16 mouse cellular contexts compared by ENCODE assay signal in the genomic region with DNA sequence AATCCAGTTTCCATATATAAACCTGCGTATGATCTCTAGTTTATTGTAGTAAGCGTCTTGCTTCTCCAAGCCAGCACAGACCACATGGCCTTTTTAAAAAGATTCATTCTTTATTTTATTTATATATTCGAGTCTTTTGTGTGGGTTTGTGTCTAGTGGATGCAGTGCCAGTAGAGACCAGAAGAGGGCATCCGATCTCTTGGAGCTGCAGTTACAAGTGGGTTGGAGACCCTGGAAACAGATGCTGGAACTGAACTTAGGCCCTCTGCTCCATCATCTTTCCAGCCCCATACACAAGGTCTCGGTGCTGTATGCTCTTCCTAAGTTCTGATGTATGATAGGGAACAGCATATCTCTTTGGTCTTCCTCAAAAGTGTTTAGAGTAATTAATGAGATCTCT. TPM values are rescaled to one million over a fixed set of nuclear protein-coding genes. Genes with fewer than 3 reads are reported as not detected.
A peak's percentile ranks its signal among the peaks of the same experiment; 100 is the strongest.
DNase-seq lines count a peak whose midpoint lies in the region; ATAC-seq and TF ChIP-seq lines count a peak whose summit lies in the region.
"Had no signal": no experiment of that assay in that cellular context is flagged by ENCODE, and none has a peak within 500 bp of the region (broad histone marks: within the 10 kb centered on the region; RNA-seq: fewer than 3 reads in every experiment).

No protein-coding gene starts in this region.

- TF ChIP-seq EP300 in heart, postnatal 0 days (IDR thresholded peaks at IDR 0.05; ENCODE audit: low read depth) = no peak
- no peak for TF ChIP-seq EP300 in ES-Bruce4 (IDR thresholded peaks at IDR 0.05; ENCODE audit: insufficient read depth, low read depth, low read length)

- no peak for DNase-seq in heart, postnatal 0 days (ENCODE audit: low spot score)
- DNase-seq in heart, postnatal 14 days = no peak
- DNase-seq in midbrain, embryonic 10.5 days (ENCODE audit: low spot score) = peak; percentile 21
- DNase-seq in adrenal gland, adult 8-10 months = no peak
- no peak for DNase-seq in adipocyte (ENCODE audit: low spot score)
- DNase-seq: cerebellum, postnatal 25 days; gastrocnemius, postnatal 36 days; kidney, adult 18-20 months had no signal

- no peaks in the 10 kb centered on the region for H3K27me3 ChIP-seq in heart, postnatal 0 days (ENCODE audit: control insufficient read depth, insufficient read depth, low read length)
- H3K27me3 ChIP-seq in midbrain, embryonic 10.5 days (ENCODE audit: low read depth, poor library complexity, severe bottlenecking) = no peaks in the 10 kb centered on the region
- H3K27me3 ChIP-seq in midbrain, embryonic 15.5 days (replicated peaks) = no peaks in the 10 kb centered on the region
- no peaks in the 10 kb centered on the region for H3K27me3 ChIP-seq in ES-Bruce4 (ENCODE audit: control insufficient read depth, insufficient read depth, low read length, poor library complexity, severe bottlenecking)
- H3K27me3 ChIP-seq: embryonic facial prominence, embryonic 15.5 days had no signal

- TF ChIP-seq POLR2A in ES-Bruce4 (IDR thresholded peaks at IDR 0.05; ENCODE audit: insufficient read depth, low read length) = no peak
- TF ChIP-seq POLR2A in bone marrow, adult 2 months (IDR thresholded peaks at IDR 0.05; ENCODE audit: borderline replicate concordance, control insufficient read depth, low read depth, low read length) = no peak

- WGBS in heart, postnatal 0 days = 57% methylated on average over 5 of the region's 5 CpGs
- 65% methylated on average over 5 of the region's 5 CpGs for WGBS in midbrain, embryonic 10.5 days
- 61% methylated on average over 5 of the region's 5 CpGs for WGBS in midbrain, embryonic 15.5 days
- 51% methylated on average over 5 of the region's 5 CpGs for whole genome bisulfite sequencing in bone marrow, adult 2 months

- no peak for ATAC-seq in heart, postnatal 0 days (ENCODE audit: insufficient read depth, low read depth)
- ATAC-seq in midbrain, embryonic 15.5 days (replicated peaks) = no peak
- ATAC-seq: forebrain, embryonic 16.5 days had no signal

- H3K4me1 ChIP-seq in heart, postnatal 0 days (ENCODE audit: control insufficient read depth, insufficient read depth) = no peaks in the 10 kb centered on the region
- no peaks in the 10 kb centered on the region for H3K4me1 ChIP-seq in midbrain, embryonic 10.5 days
- no peaks in the 10 kb centered on the region for H3K4me1 ChIP-seq in midbrain, embryonic 15.5 days
- no peaks in the 10 kb centered on the region for H3K4me1 ChIP-seq in ES-Bruce4 (ENCODE audit: control insufficient read depth, insufficient read depth, low read length)
- H3K4me1 ChIP-seq in bone marrow, adult 2 months (ENCODE audit: control insufficient read depth, insufficient read depth, low read length) = no peaks in the 10 kb centered on the region
- H3K4me1 ChIP-seq: embryonic facial prominence, embryonic 15.5 days had no signal

- no peak overlapping the region for H3K9ac ChIP-seq in heart, postnatal 0 days (replicated peaks; ENCODE audit: low read depth, low read length)
- H3K9ac ChIP-seq in midbrain, embryonic 15.5 days = no peak overlapping the region
- no peak overlapping the region for H3K9ac ChIP-seq in ES-Bruce4 (ENCODE audit: low read depth, poor library complexity, severe bottlenecking)
- H3K9ac ChIP-seq: embryonic facial prominence, embryonic 15.5 days had no signal

- H3K36me3 ChIP-seq in heart, postnatal 0 days (replicated peaks; ENCODE audit: control insufficient read depth, insufficient read depth, low read length) = no peaks in the 10 kb centered on the region
- H3K36me3 ChIP-seq in midbrain, embryonic 10.5 days = no peaks in the 10 kb centered on the region
- H3K36me3 ChIP-seq in midbrain, embryonic 15.5 days (replicated peaks) = no peaks in the 10 kb centered on the region
- H3K36me3 ChIP-seq in ES-Bruce4 (ENCODE audit: control insufficient read depth, insufficient read depth, low read length, poor library complexity, severe bottlenecking) = no peaks in the 10 kb centered on the region
- H3K36me3 ChIP-seq: embryonic facial prominence, embryonic 15.5 days; G1E had no signal

- TF ChIP-seq CTCF in heart, postnatal 0 days (IDR thresholded peaks at IDR 0.05; ENCODE audit: low read depth) = peak; percentile 10; the same call in 1 of the 2 replicates
- TF ChIP-seq CTCF in ES-Bruce4 (IDR thresholded peaks at IDR 0.05; ENCODE audit: low read depth, low read length) = peak; percentile 59
- TF ChIP-seq CTCF in bone marrow, adult 2 months (IDR thresholded peaks at IDR 0.05; ENCODE audit: control insufficient read depth, insufficient read depth, low read length) = peak; percentile 25; the same call in 1 of the 2 replicates

- no peak overlapping the region for H3K4me2 ChIP-seq in heart, postnatal 0 days (ENCODE audit: low read depth, low read length)
- no peak overlapping the region for H3K4me2 ChIP-seq in midbrain, embryonic 15.5 days
- H3K4me2 ChIP-seq: embryonic facial prominence, embryonic 15.5 days had no signal

- 0 out of 2 replicates have a peak, but pooled peaks cover 3% of the 10 kb centered on the region for H3K9me3 ChIP-seq in heart, postnatal 0 days (replicated peaks; ENCODE audit: control insufficient read depth, low read length)
- H3K9me3 ChIP-seq in midbrain, embryonic 10.5 days (replicated peaks) = no peaks in the 10 kb centered on the region
- H3K9me3 ChIP-seq in midbrain, embryonic 15.5 days = no peaks in the 10 kb centered on the region
- no peaks in the 10 kb centered on the region for H3K9me3 ChIP-seq in ES-Bruce4 (replicated peaks; ENCODE audit: control insufficient read depth, insufficient read depth, low read length, poor library complexity, severe bottlenecking)
- H3K9me3 ChIP-seq: embryonic facial prominence, embryonic 15.5 days; G1E had no signal

- intact Hi-C loops in heart, postnatal 14 days (cut with DNase I) = no loop called here

- no peak overlapping the region for H3K4me3 ChIP-seq in heart, postnatal 0 days (ENCODE audit: low read depth, low read length)
- H3K4me3 ChIP-seq in midbrain, embryonic 10.5 days = no peak overlapping the region
- no peak overlapping the region for H3K4me3 ChIP-seq in midbrain, embryonic 15.5 days
- H3K4me3 ChIP-seq in ES-Bruce4 (ENCODE audit: low read depth, low read length) = no peak overlapping the region
- H3K4me3 ChIP-seq in bone marrow, adult 2 months (replicated peaks; ENCODE audit: control insufficient read depth, low read depth, low read length) = no peak overlapping the region
- H3K4me3 ChIP-seq: embryonic facial prominence, embryonic 15.5 days had no signal

- H3K27ac ChIP-seq in heart, postnatal 0 days (ENCODE audit: low read depth) = no peak overlapping the region
- H3K27ac ChIP-seq in midbrain, embryonic 10.5 days (replicated peaks) = no peak overlapping the region
- H3K27ac ChIP-seq in midbrain, embryonic 15.5 days = no peak overlapping the region
- H3K27ac ChIP-seq in ES-Bruce4 (ENCODE audit: insufficient read depth, low read length) = no peak overlapping the region
- H3K27ac ChIP-seq in bone marrow, adult 2 months (ENCODE audit: control insufficient read depth, insufficient read depth, low read depth, low read length, poor library complexity) = no peak overlapping the region
- H3K27ac ChIP-seq: embryonic facial prominence, embryonic 15.5 days; macrophage had no signal

RNA-seq across cellular contexts. Expression of a gene that starts 13.2 kb away (rescaled TPM):
- total RNA-seq in heart, postnatal 0 days (2014; rRNA removed; ENCODE audit: low replicate concordance) = 0.15 and 0.57 TPM in 2 replicates
- 0.12 and 0.15 TPM in 2 replicates for polyA plus RNA-seq in heart, postnatal 0 days (2015; fragmentation: Nextera tagmentation; extraction: Ambion mirVana)
- under 1 TPM; 0.26 to 0.29 TPM for total RNA-seq in heart, postnatal 14 days (2021)
- polyA plus RNA-seq in midbrain, embryonic 10.5 days (2016; fragmentation: Nextera tagmentation; extraction: Ambion mirVana) = 1.9 and 2.8 TPM in 2 replicates
- 23.0 and 24.7 TPM in 2 replicates for polyA plus RNA-seq in midbrain, embryonic 15.5 days (2015; fragmentation: Nextera tagmentation; extraction: Ambion mirVana)
- 7.4 and 9.5 TPM in 2 replicates for polyA plus RNA-seq in ES-Bruce4 (2011; ENCODE audit: insufficient read depth, insufficient read length, low read depth, missing spikeins)
- 1.0 TPM in 1 of 2 replicates, not detected in the other for polyA plus RNA-seq in bone marrow, adult 2 months (2011; ENCODE audit: insufficient read depth, insufficient read length, low replicate concordance, missing spikeins)
- 1 to 10 TPM; 3.3 to 7.0 (median 5.8) TPM for total RNA-seq in adrenal gland, adult 8-10 months (2022)
- total RNA-seq: liver, adult 2 months had no signal
- polyA plus RNA-seq: G1E, macrophage had no signal

RNA-seq across cellular contexts. Expression of a gene that starts 32.3 kb away (rescaled TPM):
- 1.8 and 8.2 TPM in 2 replicates for total RNA-seq in heart, postnatal 0 days (2014; rRNA removed; ENCODE audit: low replicate concordance)
- polyA plus RNA-seq in heart, postnatal 0 days (2015; fragmentation: Nextera tagmentation; extraction: Ambion mirVana) = 9.1 and 10.2 TPM in 2 replicates
- 1 to 10 TPM; 1.6 to 2.2 TPM for total RNA-seq in heart, postnatal 14 days (2021)
- 15.3 and 20.1 TPM in 2 replicates for polyA plus RNA-seq in midbrain, embryonic 10.5 days (2016; fragmentation: Nextera tagmentation; extraction: Ambion mirVana)
- 17.2 and 18.3 TPM in 2 replicates for polyA plus RNA-seq in midbrain, embryonic 15.5 days (2015; fragmentation: Nextera tagmentation; extraction: Ambion mirVana)
- polyA plus RNA-seq in ES-Bruce4 (2011; ENCODE audit: insufficient read depth, insufficient read length, low read depth, missing spikeins) = 9.0 and 10.0 TPM in 2 replicates
- 2.9 and 8.6 TPM in 2 replicates for polyA plus RNA-seq in bone marrow, adult 2 months (2011; ENCODE audit: insufficient read depth, insufficient read length, low replicate concordance, missing spikeins)
- 10 to 100 TPM; 19.0 to 21.6 (median 20.3) TPM for total RNA-seq in adrenal gland, adult 8-10 months (2022)
